Mouse (Mus musculus) heart, embryonic 14.5 days (tissue): ENCODE measurements around the gene Mxra7. TPM values are rescaled to one million over a fixed set of nuclear protein-coding genes. Genes with fewer than 3 reads are reported as not detected.

Experiments
- ATAC-seq: fragments of 200-750 bp; cut with Nextera tagmentation; 2 replicates; pipeline ENCODE4 v1.8.0; 2017; ENCODE audit warnings: low read depth, moderate TSS enrichment; ENCODE audit not compliant: insufficient number of reproducible peaks, insufficient read depth, low FRiP score
- H3K27ac ChIP-seq, 2 experiments: fragments of 200-500 bp in 1 of 2; fragments of 300-500 bp in 1 of 2; sonication (generic) in 1 of 2; replicated peaks in 1 of 2; 2 replicates each; pipeline ENCODE4 v1.5.1; 2012 to 2014; ENCODE audit warnings: low read depth in 2 of 2, low read length in 2 of 2, control low read depth in 1 of 2, mild to moderate bottlenecking in 1 of 2, mixed read lengths in 1 of 2; ENCODE audit not compliant: control insufficient read depth in 1 of 2, insufficient read depth in 1 of 2
- H3K27me3 ChIP-seq: fragments of 300-500 bp; sonication (generic); 2 replicates; pipeline ENCODE4 v1.6.1; 2014; ENCODE audit warnings: mild to moderate bottlenecking, low read length, control low read depth; ENCODE audit not compliant: control insufficient read depth, insufficient read depth
- H3K36me3 ChIP-seq: fragments of 300-500 bp; sonication (generic); 2 replicates; pipeline ENCODE4 v1.6.1; 2014; ENCODE audit warnings: mild to moderate bottlenecking, control low read depth, low read length, mixed read lengths; ENCODE audit not compliant: control insufficient read depth, insufficient read depth
- H3K4me1 ChIP-seq, 2 experiments: fragments of 200-500 bp in 1 of 2; fragments of 300-500 bp in 1 of 2; sonication (generic) in 1 of 2; 2 replicates each; pipeline ENCODE4 v1.6.1; 2012 to 2014; ENCODE audit warnings: low read length in 2 of 2, control low read depth in 1 of 2, mixed read lengths in 1 of 2; ENCODE audit not compliant: control insufficient read depth in 2 of 2, insufficient read depth in 2 of 2
- H3K4me2 ChIP-seq: fragments of 300-500 bp; sonication (generic); 2 replicates; pipeline ENCODE4 v1.6.1; 2014; ENCODE audit warnings: mild to moderate bottlenecking, low read length
- H3K4me3 ChIP-seq, 2 experiments: fragments of 200-500 bp in 1 of 2; fragments of 300-500 bp in 1 of 2; sonication (generic) in 1 of 2; 2 replicates each; pipeline ENCODE4 v1.5.1; 2012 to 2014; ENCODE audit warnings: low read length in 2 of 2, mild to moderate bottlenecking in 2 of 2, control low read depth in 1 of 2, low read depth in 1 of 2, moderate library complexity in 1 of 2; ENCODE audit not compliant: control insufficient read depth in 1 of 2, insufficient read depth in 1 of 2
- H3K9ac ChIP-seq: fragments of 300-500 bp; sonication (generic); 2 replicates; pipeline ENCODE4 v1.6.1; 2014; ENCODE audit warnings: mild to moderate bottlenecking, low read length
- H3K9me3 ChIP-seq: fragments of 300-500 bp; sonication (generic); 2 replicates; pipeline ENCODE4 v1.6.1; 2016; ENCODE audit warnings: low read length, control low read depth; ENCODE audit not compliant: control insufficient read depth
- WGBS: fragments of 180-500 bp; shearing (Covaris S2); extraction: QIAGEN DNeasy Blood & Tissue Kit; methylation state at CpG from one replicate; pipeline ENCODE4 v1.1.7; 2014; 5-methylcytosine and 5-hydroxymethylcytosine counted together
- polyA plus RNA-seq: library from polyadenylated mRNA; unstranded; fragments of >200 nt; fragmentation: Nextera tagmentation; extraction: Ambion mirVana; gene quantifications from 2 replicates; pipeline ENCODE4 v1.2.1, GENCODE M21; 2014

Gene Mxra7
- 15.0 and 16.7 TPM in 2 replicates for polyA plus RNA-seq

DNA sequence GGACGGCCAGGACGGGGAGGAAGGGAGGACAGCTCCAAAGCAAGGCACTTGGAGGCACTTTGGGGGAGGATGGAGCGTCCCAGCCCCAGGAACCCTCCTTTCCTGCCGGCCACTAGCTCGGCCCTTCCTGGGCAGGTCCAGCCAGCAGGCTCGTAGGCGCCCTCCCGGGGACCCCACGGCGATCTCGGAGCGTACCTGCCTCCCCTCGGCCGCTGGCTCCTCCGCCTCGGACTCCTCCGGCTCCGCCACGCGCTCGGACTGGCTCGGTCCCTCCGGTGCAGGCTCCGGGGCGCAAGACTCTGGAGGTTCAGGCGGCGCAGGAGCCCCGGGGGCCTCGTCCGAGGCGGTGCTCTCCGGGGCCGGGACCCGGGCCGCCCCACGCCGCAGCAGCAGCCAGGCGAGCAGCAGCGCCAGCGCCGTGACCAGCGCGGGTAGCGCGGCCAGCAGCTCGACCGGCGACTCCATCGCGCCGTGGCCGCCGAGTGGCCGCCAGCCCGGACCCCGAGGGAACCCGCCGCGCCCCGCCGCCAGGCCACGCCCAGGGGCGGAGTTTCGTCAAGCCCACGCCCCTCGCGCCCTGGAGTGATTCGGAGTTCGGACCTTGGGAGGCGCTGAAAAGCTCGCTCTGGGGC, at the start of gene Mxra7:
Mxra7 (minus strand) TSS at position 513 of the 632 bp plus-strand sequence.
- Histone ChIP-seq H3K4me2 (peak within 1 kb of the TSS; percentile 77), H3K4me3 (peak within 1 kb of the TSS; percentile 60 to 67), H3K4me1 (peaks cover 16 to 32% of the 10 kb centered on the region in 2 experiments), H3K9ac (peak within 1 kb of the TSS; percentile 90), H3K27ac (peak within 1 kb of the TSS; percentile 6 to 73; a peak in 3 of 4 replicates), H3K36me3 (peaks cover 14% of the 10 kb centered on the region), H3K27me3 (no peaks in the 10 kb centered on the region), H3K9me3 (no peaks in the 10 kb centered on the region)
- WGBS = under 1% methylated on average over 70 of the region's 71 CpGs
- peak; percentile 56 for ATAC-seq

DNA sequence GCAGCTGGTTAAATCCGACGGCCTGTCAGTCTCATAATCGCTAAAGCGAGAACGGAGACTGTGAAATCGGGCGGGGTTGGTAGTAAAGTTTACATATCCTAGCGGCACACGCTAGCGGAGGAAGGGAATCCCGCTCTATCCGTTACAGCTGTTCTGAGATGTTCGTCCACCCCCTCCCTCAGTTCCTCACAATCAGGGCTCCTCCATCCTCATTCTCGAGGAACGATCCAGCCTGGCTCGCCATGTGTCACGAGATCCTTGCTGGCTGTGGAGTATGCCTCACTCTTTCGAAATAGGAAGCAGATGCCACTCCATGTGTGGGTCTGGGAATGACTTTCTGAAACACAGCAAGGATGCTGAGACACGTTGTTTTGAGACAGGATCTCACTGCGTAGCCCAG, 46.1 kb upstream of the Mxra7 start:
- H3K4me1 ChIP-seq = peaks cover 0 to 2% of the 10 kb centered on the region in 2 experiments; a peak in 1 of 4 replicates
- WGBS = 93% methylated on average over 20 of the region's 20 CpGs
- H3K4me2 ChIP-seq = no peak overlapping the region
- no peak overlapping the region for H3K4me3 ChIP-seq
- no peak for ATAC-seq
- no peaks in the 10 kb centered on the region for H3K27me3 ChIP-seq
- H3K9ac ChIP-seq = no peak overlapping the region
- no peak overlapping the region for H3K27ac ChIP-seq
- no peaks in the 10 kb centered on the region for H3K9me3 ChIP-seq
- H3K36me3 ChIP-seq = peaks cover 55% of the 10 kb centered on the region

DNA sequence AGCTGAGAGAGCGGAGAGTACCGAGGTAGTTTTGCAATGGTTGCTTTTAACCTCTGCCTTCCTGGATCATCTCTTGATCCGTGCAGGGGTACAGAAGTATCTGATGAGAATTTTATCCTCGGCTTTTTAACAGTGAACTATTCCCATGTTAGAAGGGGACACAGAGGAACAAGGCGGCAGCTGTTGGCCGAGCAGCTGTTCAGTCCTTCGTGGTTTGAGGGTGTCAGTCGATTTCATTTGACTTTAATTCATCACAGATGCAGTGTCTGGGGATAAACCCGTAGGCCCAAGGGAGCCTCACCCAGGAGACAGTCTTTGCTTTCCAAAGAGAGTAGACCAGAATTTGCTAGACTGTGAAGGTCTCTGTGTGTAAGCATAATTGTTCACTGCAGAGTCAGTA, 43.7 kb upstream of the Mxra7 start:
- Histone ChIP-seq H3K4me3 (no peak overlapping the region), H3K36me3 (peaks cover 67% of the 10 kb centered on the region), H3K4me2 (no peak overlapping the region), H3K9me3 (no peaks in the 10 kb centered on the region), H3K27ac (no peak overlapping the region), H3K27me3 (no peaks in the 10 kb centered on the region), H3K4me1 (peaks cover 2 to 6% of the 10 kb centered on the region in 2 experiments; a peak in 1 of 4 replicates), H3K9ac (no peak overlapping the region)
- 88% methylated on average over 9 of the region's 9 CpGs for WGBS
- no peak for ATAC-seq

DNA sequence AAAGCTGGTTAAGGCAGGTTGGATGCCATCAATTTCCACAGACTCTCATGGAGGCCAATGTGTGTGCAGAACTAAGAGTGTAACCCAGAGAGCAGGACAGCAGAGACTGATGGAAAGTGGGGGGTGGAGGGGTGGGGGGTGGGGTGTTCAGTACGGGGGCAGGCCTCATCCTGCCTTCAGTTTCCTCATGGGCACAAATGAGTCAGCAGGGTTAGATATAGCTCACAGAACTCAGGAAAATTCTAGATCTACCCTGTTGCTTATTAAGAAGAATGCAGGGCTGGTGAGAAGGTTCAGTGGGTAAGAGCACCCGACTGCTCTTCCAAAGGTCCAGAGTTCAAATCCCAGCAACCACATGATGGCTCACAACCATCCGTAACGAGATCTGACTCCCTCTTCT, 41.8 kb upstream of the Mxra7 start:
- H3K9ac ChIP-seq = no peak overlapping the region
- no peaks in the 10 kb centered on the region for H3K27me3 ChIP-seq
- peaks cover 2 to 11% of the 10 kb centered on the region in 2 experiments; a peak in 3 of 4 replicates for H3K4me1 ChIP-seq
- H3K4me2 ChIP-seq = no peak overlapping the region
- H3K9me3 ChIP-seq = no peaks in the 10 kb centered on the region
- whole genome bisulfite sequencing = 80% methylated on average over 4 of the region's 4 CpGs
- peaks cover 79% of the 10 kb centered on the region for H3K36me3 ChIP-seq
- ATAC-seq = no peak
- H3K4me3 ChIP-seq = no peak overlapping the region
- H3K27ac ChIP-seq = no peak overlapping the region

DNA sequence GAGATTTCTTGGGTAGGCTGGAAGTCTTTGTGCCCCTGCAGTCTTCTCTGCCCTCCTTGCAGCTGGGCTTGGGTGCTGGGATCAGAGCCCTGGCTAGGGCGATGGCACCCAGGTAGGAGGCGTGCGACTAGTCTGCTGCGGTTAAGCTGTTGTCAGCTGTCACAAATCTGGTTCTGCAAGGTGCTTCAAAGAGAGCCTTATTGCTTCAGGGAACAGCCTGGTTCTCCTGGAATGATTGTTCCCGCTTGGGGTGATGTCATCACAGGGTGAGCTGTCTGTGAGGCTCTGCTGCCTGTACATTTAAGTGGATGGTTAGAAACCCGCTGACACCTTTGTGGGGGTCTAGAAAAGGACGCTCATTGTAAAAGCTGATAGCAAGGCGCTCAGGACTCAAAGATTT, 41.4 kb upstream of the Mxra7 start:
- Histone ChIP-seq H3K36me3 (peaks cover 74% of the 10 kb centered on the region), H3K9ac (no peak overlapping the region), H3K27ac (no peak overlapping the region), H3K9me3 (no peaks in the 10 kb centered on the region), H3K27me3 (no peaks in the 10 kb centered on the region), H3K4me2 (no peak overlapping the region), H3K4me3 (no peak overlapping the region), H3K4me1 (peaks cover 6 to 15% of the 10 kb centered on the region in 2 experiments)
- WGBS = 62% methylated on average over 8 of the region's 8 CpGs
- ATAC-seq = no peak

DNA sequence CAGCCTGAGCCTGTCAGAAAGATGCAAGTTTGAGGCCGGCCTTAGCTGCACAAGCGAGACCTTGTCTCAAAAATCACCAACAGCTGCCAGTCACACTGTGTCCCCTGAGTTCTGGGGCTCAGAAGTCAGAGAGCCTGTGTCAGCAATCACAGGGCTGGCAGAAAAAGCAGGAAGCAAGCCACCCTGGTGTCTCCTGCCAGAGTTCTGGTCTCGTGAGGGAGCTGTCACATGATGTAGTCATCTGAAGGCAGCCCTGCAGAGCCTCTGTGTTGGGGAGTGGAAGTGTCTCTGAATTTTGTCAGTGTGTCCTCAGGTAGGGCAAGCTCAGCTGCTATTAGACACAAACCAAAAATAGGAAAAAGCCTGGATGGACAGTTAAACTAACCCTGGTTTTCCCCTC, 40.3 kb upstream of the Mxra7 start:
- peaks cover 71% of the 10 kb centered on the region for H3K36me3 ChIP-seq
- H3K9me3 ChIP-seq = no peaks in the 10 kb centered on the region
- peak overlapping the region; percentile 17 to 46 for H3K27ac ChIP-seq
- no peak for ATAC-seq
- no peak overlapping the region for H3K4me3 ChIP-seq
- H3K4me1 ChIP-seq = peaks cover 13 to 22% of the 10 kb centered on the region in 2 experiments
- no peak overlapping the region for H3K9ac ChIP-seq
- no peaks in the 10 kb centered on the region for H3K27me3 ChIP-seq
- 45% methylated on average over 3 of the region's 3 CpGs for WGBS
- no peak overlapping the region for H3K4me2 ChIP-seq

DNA sequence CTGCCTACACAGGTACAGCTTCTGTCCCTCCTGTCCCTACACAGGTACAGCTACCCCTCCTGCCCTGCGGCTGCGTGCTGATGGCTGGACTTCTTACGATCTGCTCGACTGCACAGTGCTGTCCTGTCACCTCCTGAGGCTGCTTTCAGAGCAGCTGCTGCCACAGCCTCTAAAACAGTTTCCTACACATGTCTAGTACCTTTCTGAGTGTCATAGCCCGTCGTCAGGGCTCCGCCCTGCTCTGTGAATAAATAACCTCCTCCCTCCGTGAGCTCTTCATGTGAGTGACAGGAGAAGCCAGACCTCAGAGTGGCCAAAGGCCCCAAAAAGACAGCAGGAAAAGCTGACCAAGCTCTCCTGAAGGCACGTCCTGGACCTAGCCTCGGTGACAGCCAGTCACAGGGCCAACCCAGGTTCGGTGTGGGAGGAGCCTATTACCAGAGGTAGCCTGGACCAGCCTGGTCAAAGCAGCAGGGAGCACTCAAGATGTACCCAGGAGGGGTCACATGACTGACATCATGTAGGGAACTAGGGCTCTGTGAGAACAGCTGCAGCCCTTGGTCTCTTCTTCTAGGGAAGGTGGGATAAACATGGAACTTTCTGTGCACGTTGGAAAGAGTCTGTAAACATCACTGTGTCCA, 38.2 kb upstream of the Mxra7 start:
- no peak for ATAC-seq
- Histone ChIP-seq H3K9me3 (no peaks in the 10 kb centered on the region), H3K4me1 (peaks cover 13 to 22% of the 10 kb centered on the region in 2 experiments), H3K4me2 (no peak overlapping the region), H3K27me3 (no peaks in the 10 kb centered on the region), H3K36me3 (peaks cover 71% of the 10 kb centered on the region), H3K27ac (no peak overlapping the region), H3K9ac (no peak overlapping the region), H3K4me3 (no peak overlapping the region)
- 70% methylated on average over 12 of the region's 12 CpGs for WGBS
